Mouse (Mus musculus) heart, embryonic 16.5 days (tissue): ENCODE results near the gene Tomm7. TPM values are rescaled to one million over a fixed set of nuclear protein-coding genes. Genes with fewer than 3 reads are reported as not detected.
A peak's percentile ranks its signal among the peaks of the same experiment; 100 is the strongest.

Experiments used
- ATAC-seq: fragments of 200-750 bp; cut with Nextera tagmentation; replicated peaks from 2 replicates; pipeline ENCODE4 v1.8.0; 2017; ENCODE audit warnings: moderate number of reproducible peaks; ENCODE audit not compliant: insufficient read depth, low FRiP score; ENCODE audit errors: extremely low read depth
- H3K27ac ChIP-seq: fragments of 300-500 bp; sonication (generic); 2 replicates; pipeline ENCODE4 v1.5.1; 2014; ENCODE audit warnings: mild to moderate bottlenecking, low read length, control low read depth, moderate library complexity
- H3K27me3 ChIP-seq: fragments of 300-500 bp; sonication (generic); 2 replicates; pipeline ENCODE4 v1.6.1; 2014; ENCODE audit warnings: low read length, mixed read lengths; ENCODE audit not compliant: control insufficient read depth, insufficient read depth
- H3K36me3 ChIP-seq: fragments of 300-500 bp; sonication (generic); 2 replicates; pipeline ENCODE4 v1.6.1; 2014; ENCODE audit not compliant: control insufficient read depth, insufficient read depth
- H3K4me1 ChIP-seq: fragments of 300-500 bp; sonication (generic); 2 replicates; pipeline ENCODE4 v1.6.1; 2014; ENCODE audit warnings: low read length, mixed read lengths; ENCODE audit not compliant: control insufficient read depth, insufficient read depth
- H3K4me2 ChIP-seq: fragments of 300-500 bp; sonication (generic); 2 replicates; pipeline ENCODE4 v1.6.1; 2014; ENCODE audit warnings: low read depth, mild to moderate bottlenecking, control low read depth, low read length
- H3K4me3 ChIP-seq: fragments of 300-500 bp; sonication (generic); 2 replicates; pipeline ENCODE4 v1.5.1; 2014; ENCODE audit warnings: mild to moderate bottlenecking, control low read depth, low read length
- H3K9ac ChIP-seq: fragments of 300-500 bp; sonication (generic); 2 replicates; pipeline ENCODE4 v1.6.1; 2014; ENCODE audit warnings: low read length, control low read depth
- H3K9me3 ChIP-seq: fragments of 300-500 bp; sonication (generic); replicated peaks from 2 replicates; pipeline ENCODE4 v1.6.1; 2016; ENCODE audit warnings: low read length; ENCODE audit not compliant: control insufficient read depth
- WGBS: fragments of 180-500 bp; shearing (Covaris S2); extraction: QIAGEN DNeasy Blood & Tissue Kit; methylation state at CpG from one replicate; pipeline ENCODE4 v1.1.7; 2014; 5-methylcytosine and 5-hydroxymethylcytosine counted together
- polyA plus RNA-seq: library from polyadenylated mRNA; unstranded; fragments of >200 nt; fragmentation: Nextera tagmentation; extraction: Ambion mirVana; gene quantifications from 2 replicates; pipeline ENCODE4 v1.2.1, GENCODE M21; 2015

The Tomm7 gene
- polyA plus RNA-seq, 1 experiment from 2014 or later = 85.5 TPM

DNA sequence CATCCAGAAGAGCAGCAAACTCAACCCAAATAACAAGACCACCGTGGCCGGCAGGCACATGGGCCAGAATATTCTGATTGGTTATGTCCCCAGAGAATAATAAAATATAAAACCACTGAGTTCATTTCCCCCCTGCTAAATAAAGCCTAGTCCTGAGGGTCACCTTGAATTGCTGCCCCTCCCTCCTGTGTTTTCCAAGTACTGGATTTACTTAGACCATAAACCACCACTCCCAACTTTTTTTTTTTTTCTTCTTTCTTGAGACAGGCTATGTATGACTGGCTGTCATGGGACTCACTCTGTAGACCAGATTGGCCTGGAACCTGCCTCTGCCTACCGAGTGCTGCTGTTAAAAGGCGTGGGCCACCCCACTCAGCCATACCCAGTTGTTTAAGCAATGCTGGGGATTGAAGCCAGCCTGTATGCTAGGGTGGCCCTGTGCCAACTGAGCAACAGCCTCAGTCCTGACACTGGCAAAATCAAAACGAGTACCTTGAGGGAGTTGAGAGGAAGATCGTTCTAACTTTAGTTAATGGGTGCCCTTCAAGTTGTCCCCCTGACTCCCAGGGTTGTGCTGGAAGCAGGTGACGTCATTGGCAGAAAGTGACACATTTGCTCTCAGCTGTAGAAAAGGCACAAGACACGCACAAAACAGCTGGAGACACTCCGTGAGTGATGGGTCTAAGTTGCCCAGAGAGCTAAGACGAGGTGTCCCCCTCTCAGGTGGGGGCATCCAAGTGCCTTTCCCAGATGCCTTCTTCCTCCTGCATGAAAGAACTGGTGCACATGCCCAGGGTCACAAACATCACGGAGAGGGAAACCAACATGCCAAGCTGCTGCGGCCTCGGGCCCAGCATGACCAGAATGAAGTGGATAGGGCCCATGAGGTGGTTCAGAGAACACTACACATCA lies 20.3 kb upstream of the Tomm7 start:
- ATAC-seq = no peak
- 76% methylated on average over 13 of the region's 13 CpGs for WGBS
- Histone ChIP-seq H3K27ac (no peak overlapping the region), H3K36me3 (peaks cover 4% of the 10 kb centered on the region; the same call in 1 of the 2 replicates), H3K9ac (no peak overlapping the region), H3K9me3 (no peaks in the 10 kb centered on the region), H3K4me3 (no peak overlapping the region), H3K4me2 (no peak overlapping the region), H3K27me3 (no peaks in the 10 kb centered on the region), H3K4me1 (peaks cover 17% of the 10 kb centered on the region)

DNA sequence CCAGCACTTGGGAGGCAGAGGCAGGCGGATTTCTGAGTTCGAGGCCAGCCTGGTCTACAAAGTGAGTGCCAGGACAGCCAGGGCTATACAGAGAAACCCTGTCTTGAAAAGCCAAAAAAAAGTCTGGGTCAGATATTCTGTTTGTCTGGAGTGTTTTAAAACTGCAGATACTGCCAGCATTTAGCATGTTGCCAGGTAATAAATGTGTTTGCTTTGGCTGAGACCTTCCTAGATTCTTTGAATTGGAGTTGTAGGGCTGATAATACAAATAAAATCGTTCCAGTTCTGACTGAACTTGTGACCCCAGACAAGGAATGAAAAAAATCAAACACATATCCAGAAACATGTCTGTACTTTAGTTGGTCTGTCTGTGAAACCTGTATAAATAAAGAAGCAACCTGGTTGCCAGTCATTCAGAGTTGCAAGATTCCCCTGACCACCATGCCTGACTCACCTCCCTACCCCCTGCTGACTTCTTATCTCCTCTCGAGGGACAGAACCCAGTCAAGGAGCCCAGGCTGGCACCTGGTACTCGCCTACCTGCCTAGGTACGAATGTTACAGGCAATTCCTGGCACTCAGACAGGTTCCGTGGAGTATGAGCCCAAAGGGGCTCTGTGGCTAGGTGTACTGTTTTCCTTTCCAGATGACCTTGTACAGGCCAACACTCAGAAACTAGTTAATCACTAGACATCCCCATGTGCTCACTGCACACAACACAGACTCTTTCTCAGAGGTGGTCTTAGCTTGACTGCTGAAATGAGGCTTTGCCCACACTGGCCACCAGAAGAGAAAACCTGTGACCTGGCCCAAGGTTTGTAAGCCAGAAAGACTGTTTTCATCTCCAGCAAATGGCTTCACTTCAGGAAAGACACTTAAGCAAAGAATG lies 19.4 kb upstream of the Tomm7 start:
- Histone ChIP-seq H3K9ac (no peak overlapping the region), H3K27ac (0 out of 2 replicates have a peak overlapping the region, but pooled peaks have one; percentile 6), H3K27me3 (no peaks in the 10 kb centered on the region), H3K4me2 (no peak overlapping the region), H3K9me3 (no peaks in the 10 kb centered on the region), H3K36me3 (peaks cover 4% of the 10 kb centered on the region; the same call in 1 of the 2 replicates), H3K4me1 (peaks cover 17% of the 10 kb centered on the region), H3K4me3 (no peak overlapping the region)
- ATAC-seq = no peak
- 60% methylated on average over 7 of the region's 7 CpGs for WGBS

DNA sequence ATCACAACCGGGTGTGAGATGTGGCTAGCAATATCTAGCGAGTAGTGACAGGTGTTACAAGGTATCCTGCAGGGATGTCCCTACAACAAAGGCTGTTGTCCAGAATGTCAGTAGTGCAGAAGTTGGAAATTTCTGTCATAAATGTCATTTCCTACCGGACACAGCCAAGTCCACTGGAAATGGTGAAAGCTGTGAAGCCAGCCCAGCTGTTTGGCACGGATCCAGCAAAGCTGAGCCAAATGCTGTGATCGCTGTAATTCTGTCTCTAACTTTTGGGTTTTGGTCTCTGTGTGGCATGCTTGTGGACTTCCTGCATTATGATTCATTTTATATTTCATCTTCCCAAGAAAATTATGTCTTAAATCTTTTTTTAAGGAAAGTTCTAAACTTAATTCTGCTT lies 18.3 kb upstream of the Tomm7 start:
- WGBS = 53% methylated on average over 5 of the region's 5 CpGs
- Histone ChIP-seq H3K27me3 (no peaks in the 10 kb centered on the region), H3K4me1 (peaks cover 17% of the 10 kb centered on the region), H3K4me2 (no peak overlapping the region), H3K27ac (no peak overlapping the region), H3K4me3 (no peak overlapping the region), H3K36me3 (peaks cover 11% of the 10 kb centered on the region), H3K9ac (no peak overlapping the region), H3K9me3 (no peaks in the 10 kb centered on the region)
- no peak for ATAC-seq

DNA sequence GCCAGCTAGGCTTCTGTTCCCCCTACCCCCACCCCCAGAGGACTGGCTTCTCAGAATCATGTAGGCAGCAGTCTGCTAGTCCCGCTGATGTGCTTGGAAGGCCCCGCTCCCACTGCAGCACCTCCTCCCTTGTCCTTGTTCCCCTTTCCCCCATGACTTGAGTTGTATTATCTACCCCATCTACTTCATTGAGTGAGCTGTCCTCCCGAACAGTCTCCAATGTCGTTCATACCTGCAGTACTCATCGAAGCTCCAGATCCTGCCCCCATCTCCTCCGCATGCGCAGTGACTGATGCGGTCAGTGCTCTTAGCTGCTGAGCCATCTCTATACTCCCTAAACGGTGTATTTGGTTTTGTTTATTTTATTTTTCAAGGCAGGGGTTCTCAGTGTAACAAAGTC lies 17.8 kb upstream of the Tomm7 start:
- no peak for ATAC-seq
- 89% methylated on average over 9 of the region's 9 CpGs for WGBS
- peaks cover 17% of the 10 kb centered on the region for H3K4me1 ChIP-seq

DNA sequence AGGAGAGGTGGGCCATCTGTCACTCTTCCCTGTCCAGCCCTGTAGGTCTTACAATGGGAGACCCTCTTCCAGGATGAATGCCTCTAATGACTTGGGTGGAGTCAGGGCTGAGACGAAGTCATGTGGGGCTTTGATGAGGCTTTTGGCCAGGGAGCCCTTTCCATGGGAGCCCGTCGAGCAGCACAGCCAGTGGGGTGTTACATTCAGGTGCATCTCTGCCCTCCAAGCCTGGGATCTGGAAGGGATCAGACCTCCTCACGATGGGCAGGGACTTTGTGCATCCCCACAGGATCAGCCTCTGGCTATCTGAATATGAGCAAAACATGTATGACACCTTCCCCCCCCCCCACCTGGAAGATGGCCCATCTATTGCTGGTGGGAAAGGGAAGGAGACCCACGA lies 15.9 kb upstream of the Tomm7 start:
- WGBS = 78% methylated on average over 5 of the region's 5 CpGs
- no peak for ATAC-seq
- Histone ChIP-seq H3K4me2 (no peak overlapping the region), H3K9me3 (no peaks in the 10 kb centered on the region), H3K36me3 (peaks cover 29% of the 10 kb centered on the region), H3K27me3 (no peaks in the 10 kb centered on the region), H3K27ac (no peak overlapping the region), H3K4me3 (no peak overlapping the region), H3K4me1 (peaks cover 17% of the 10 kb centered on the region), H3K9ac (no peak overlapping the region)

More for the DNA sequence above, 17.8 kb upstream of the Tomm7 start:
- Histone ChIP-seq H3K27ac (peak overlapping the region; percentile 8; the same call in 1 of the 2 replicates), H3K4me3 (no peak overlapping the region), H3K4me2 (no peak overlapping the region), H3K9ac (no peak overlapping the region), H3K27me3 (no peaks in the 10 kb centered on the region), H3K9me3 (no peaks in the 10 kb centered on the region), H3K36me3 (peaks cover 11% of the 10 kb centered on the region)

DNA sequence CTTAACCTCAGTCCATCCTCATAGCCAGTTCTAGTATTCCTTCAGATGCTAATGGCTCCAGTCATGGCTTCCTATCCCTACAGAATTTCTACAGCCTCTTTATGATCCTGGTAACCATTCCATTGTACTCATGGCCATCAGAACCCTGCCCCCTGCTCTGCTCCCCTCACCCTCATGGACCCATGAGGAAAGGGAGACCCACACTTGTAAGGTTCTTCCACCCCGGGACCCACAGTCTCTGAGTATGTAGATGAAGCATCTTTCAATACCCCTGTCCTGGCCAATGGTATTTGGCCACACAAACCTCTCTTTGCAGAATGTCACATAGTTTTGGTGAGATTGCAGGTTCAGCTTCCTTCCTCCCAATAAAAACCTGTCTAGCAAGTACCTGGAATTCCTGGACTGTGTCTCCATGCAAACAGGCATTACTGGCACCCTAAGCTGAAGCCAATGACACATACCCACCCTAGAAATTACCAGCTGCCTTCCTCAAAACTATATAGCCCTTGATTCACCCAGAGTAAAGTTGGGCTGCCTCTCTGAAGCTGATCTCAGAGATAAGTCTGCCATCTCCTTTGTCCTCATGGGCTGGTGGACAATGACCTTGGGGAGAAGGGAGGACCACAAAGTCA lies 15.2 kb upstream of the Tomm7 start:
- H3K27me3 ChIP-seq = no peaks in the 10 kb centered on the region
- H3K9ac ChIP-seq = no peak overlapping the region
- WGBS = 93% methylated on average over 1 of the region's 1 CpGs
- peaks cover 14% of the 10 kb centered on the region for H3K4me1 ChIP-seq
- H3K27ac ChIP-seq = no peak overlapping the region
- peaks cover 36% of the 10 kb centered on the region for H3K36me3 ChIP-seq
- H3K4me3 ChIP-seq = no peak overlapping the region
- ATAC-seq = no peak
- H3K4me2 ChIP-seq = no peak overlapping the region
- H3K9me3 ChIP-seq = no peaks in the 10 kb centered on the region

DNA sequence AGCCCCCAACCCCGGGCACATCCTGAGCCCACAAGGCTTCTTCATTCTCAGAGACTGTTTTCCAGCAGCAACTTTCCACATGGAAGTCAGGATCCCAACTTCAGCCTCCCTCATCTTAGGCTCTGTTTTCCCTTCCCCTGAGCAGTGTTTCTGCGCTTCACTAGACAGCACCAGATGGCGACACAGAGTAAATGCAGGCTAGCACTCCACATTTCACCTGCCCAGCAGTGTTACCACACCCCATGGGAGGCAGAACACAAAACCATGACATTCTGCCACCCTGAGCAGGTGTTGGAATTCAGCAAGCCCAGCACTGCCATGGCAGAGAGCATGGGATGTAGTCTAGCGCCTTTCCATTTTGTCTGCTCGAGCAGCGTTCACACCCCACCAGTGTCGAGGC lies 14.7 kb upstream of the Tomm7 start:
- Histone ChIP-seq H3K36me3 (peaks cover 39% of the 10 kb centered on the region), H3K4me1 (peaks cover 9% of the 10 kb centered on the region), H3K27me3 (no peaks in the 10 kb centered on the region), H3K4me3 (no peak overlapping the region), H3K9ac (no peak overlapping the region), H3K9me3 (no peaks in the 10 kb centered on the region), H3K27ac (no peak overlapping the region), H3K4me2 (no peak overlapping the region)
- 79% methylated on average over 7 of the region's 7 CpGs for WGBS
- no peak for ATAC-seq

DNA sequence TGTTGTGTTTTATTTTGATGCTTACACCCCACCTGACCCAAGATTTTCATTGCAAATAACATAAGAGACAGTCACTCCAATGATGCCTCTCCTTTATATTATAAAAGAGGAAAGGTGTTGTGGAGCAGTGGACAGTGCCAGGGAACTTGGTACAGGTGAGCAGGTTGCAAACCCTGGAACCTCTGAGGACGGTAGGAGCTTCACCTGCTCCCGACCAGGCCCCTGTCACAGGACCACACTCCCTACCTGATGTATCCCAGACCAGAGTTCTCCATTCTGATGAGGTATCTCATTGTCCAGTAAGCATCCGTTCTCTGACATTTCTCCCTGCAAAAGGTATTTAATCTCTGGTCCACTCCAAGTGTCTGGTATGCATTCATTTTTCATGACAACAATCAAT lies 14.0 kb upstream of the Tomm7 start:
- 65% methylated on average over 3 of the region's 3 CpGs for whole genome bisulfite sequencing
- Histone ChIP-seq H3K4me2 (no peak overlapping the region), H3K27ac (no peak overlapping the region), H3K9ac (no peak overlapping the region), H3K36me3 (peaks cover 42% of the 10 kb centered on the region), H3K4me3 (no peak overlapping the region), H3K27me3 (no peaks in the 10 kb centered on the region), H3K9me3 (no peaks in the 10 kb centered on the region), H3K4me1 (peaks cover 6% of the 10 kb centered on the region)
- no peak for ATAC-seq
